Mouse (Mus musculus): ENCODE measurements around the gene Chrm3. TPM values are rescaled to one million over a fixed set of nuclear protein-coding genes. Genes with fewer than 3 reads are reported as not detected.

Gene Chrm3
- polyA plus RNA-seq, 1 experiment from 2014 or later = 6.9 TPM

DNA sequence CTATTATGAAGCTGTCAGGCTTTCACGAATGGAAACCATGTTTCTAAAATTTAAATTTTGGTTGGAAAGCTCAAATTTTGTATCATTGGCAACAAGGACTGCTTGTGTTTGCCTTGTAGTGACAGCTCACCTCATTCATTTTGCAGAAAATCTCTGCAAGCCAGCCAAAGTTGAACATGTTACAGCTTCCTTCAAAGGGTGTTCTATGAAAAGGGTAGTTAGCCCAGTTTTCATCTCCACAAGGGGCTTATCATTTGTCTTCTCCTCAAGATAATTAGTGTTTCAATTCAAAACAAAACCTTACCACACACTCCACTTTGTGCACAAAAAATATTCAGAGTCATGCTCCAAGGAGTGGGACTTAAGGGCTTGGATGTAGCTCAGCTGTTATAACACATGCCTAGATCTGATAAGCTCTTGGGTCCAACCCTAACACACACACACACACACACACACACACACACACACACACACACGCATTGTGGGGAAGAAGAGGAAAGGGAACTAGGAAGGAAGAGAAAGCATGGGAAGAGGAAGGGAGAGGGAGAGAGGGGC is 302.9 kb downstream of the Chrm3 start:
- H3K4me1 ChIP-seq (ENCODE audit: control insufficient read depth, insufficient read depth, low read length) = no peaks in the 10 kb centered on the region
- WGBS = 61% methylated on average over 2 of the region's 2 CpGs
- H3K9ac ChIP-seq (replicated peaks; ENCODE audit: low read depth, low read length) = no peak overlapping the region
- no peaks in the 10 kb centered on the region for H3K36me3 ChIP-seq (ENCODE audit: control insufficient read depth, insufficient read depth, low read length)
- H3K9me3 ChIP-seq (ENCODE audit: control insufficient read depth, low read depth, low read length) = no peaks in the 10 kb centered on the region
- ATAC-seq (ENCODE audit: insufficient number of reproducible peaks, insufficient read depth, low FRiP score, low read depth) = no peak
- H3K27ac ChIP-seq (ENCODE audit: low read length) = no peak overlapping the region
- no peak overlapping the region for H3K4me3 ChIP-seq (ENCODE audit: low read depth, low read length)
- H3K27me3 ChIP-seq (ENCODE audit: control insufficient read depth, insufficient read depth, low read length) = no peaks in the 10 kb centered on the region
- H3K4me2 ChIP-seq (replicated peaks; ENCODE audit: low read depth, low read length) = no peak overlapping the region

DNA sequence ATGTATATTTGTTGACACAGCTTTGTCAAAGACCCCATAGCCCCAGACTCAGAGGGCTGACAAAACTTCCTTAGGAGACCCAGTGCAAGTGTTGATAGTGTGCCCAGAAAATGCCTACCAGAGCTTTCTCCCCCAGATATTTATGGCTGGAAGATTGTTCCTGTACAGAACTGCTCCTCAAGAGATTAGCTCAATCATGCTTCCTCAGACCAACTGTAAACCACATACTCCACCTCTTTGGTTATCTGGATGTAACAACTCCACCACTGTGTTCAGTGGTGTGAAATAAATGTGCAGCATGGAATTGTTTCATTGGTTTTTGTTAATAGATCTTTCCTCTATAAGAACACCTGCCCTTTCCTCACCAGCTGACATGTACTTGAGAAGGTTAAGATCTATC is 306.6 kb downstream of the Chrm3 start:
- no peak for ATAC-seq (ENCODE audit: insufficient number of reproducible peaks, insufficient read depth, low FRiP score, low read depth)
- Histone ChIP-seq H3K9me3 (ENCODE audit: control insufficient read depth, low read depth, low read length) (no peaks in the 10 kb centered on the region), H3K36me3 (ENCODE audit: control insufficient read depth, insufficient read depth, low read length) (no peaks in the 10 kb centered on the region), H3K4me2 (replicated peaks; ENCODE audit: low read depth, low read length) (no peak overlapping the region), H3K27me3 (ENCODE audit: control insufficient read depth, insufficient read depth, low read length) (no peaks in the 10 kb centered on the region), H3K4me1 (ENCODE audit: control insufficient read depth, insufficient read depth, low read length) (no peaks in the 10 kb centered on the region), H3K4me3 (ENCODE audit: low read depth, low read length) (no peak overlapping the region), H3K27ac (ENCODE audit: low read length) (no peak overlapping the region), H3K9ac (replicated peaks; ENCODE audit: low read depth, low read length) (no peak overlapping the region)

DNA sequence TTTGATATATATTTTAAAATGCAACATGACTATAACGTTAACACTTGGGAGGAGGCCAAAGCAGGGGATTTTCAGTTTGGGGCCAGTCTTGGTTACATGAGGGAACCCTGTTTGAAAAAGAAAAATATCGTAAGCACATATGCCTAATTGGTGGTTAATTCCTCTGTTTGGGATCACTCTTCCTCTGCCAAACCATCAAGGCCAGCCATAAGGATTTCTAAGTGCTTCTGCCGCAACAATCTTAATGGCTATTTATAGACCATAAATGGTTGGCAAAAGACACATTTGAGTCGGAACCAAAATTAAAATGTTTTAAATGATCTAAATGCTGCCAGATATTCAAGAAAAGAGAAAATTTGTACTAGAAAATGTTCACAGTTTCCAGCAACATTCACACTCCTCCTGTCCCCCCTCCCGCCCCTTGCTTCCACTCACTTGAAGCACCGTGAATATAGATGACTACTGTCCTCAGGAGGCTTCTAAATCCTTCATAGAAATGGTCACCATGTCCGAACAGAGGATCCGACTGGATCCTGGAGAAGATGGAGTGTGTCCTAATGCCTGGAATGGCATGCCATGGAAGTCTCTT is 307.3 kb downstream of the Chrm3 start:
- Histone ChIP-seq H3K4me3 (ENCODE audit: low read depth, low read length) (no peak overlapping the region), H3K36me3 (ENCODE audit: control insufficient read depth, insufficient read depth, low read length) (no peaks in the 10 kb centered on the region), H3K27ac (ENCODE audit: low read length) (no peak overlapping the region), H3K27me3 (ENCODE audit: control insufficient read depth, insufficient read depth, low read length) (no peaks in the 10 kb centered on the region), H3K9ac (replicated peaks; ENCODE audit: low read depth, low read length) (no peak overlapping the region), H3K9me3 (ENCODE audit: control insufficient read depth, low read depth, low read length) (no peaks in the 10 kb centered on the region), H3K4me1 (ENCODE audit: control insufficient read depth, insufficient read depth, low read length) (no peaks in the 10 kb centered on the region), H3K4me2 (replicated peaks; ENCODE audit: low read depth, low read length) (no peak overlapping the region)
- ATAC-seq (ENCODE audit: insufficient number of reproducible peaks, insufficient read depth, low FRiP score, low read depth) = no peak
- WGBS = 67% methylated on average over 8 of the region's 8 CpGs

DNA sequence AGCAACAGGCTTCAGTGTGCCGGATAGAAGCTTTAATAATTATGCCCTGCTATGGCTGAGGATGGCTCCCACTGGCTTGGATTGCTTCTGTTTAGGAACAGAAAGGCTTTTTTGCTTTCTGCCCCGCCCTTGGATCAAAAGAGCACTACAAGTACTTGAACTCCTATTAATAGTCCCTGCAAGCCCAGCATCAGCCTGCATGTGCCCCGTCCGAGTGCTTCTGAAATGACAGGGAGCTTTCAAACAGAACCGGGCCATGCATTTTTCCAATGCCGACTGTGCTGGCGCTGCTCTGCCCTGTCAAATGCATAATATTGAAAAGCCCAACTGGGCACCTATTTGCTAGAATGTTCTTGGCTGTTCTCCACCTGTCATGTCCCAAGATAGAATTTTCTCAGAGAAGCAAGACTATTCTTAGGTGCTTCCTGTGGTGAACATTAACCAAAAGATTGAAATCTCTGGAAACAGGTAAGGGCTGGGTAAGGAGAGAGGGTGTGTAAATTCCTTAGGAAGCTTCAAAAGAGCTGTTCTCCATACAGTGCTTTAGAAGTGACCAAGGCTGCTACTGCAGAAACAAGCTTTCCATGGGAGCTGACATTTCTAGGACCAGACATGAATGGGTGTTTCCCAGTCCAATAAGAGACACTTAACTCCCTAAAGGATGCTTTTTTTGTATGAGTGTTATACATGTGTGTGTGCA is 314.8 kb downstream of the Chrm3 start:
- no peak overlapping the region for H3K4me2 ChIP-seq (replicated peaks; ENCODE audit: low read depth, low read length)
- no peaks in the 10 kb centered on the region for H3K4me1 ChIP-seq (ENCODE audit: control insufficient read depth, insufficient read depth, low read length)
- H3K4me3 ChIP-seq (ENCODE audit: low read depth, low read length) = no peak overlapping the region
- H3K36me3 ChIP-seq (ENCODE audit: control insufficient read depth, insufficient read depth, low read length) = no peaks in the 10 kb centered on the region
- no peak for ATAC-seq (ENCODE audit: insufficient number of reproducible peaks, insufficient read depth, low FRiP score, low read depth)
- no peaks in the 10 kb centered on the region for H3K27me3 ChIP-seq (ENCODE audit: control insufficient read depth, insufficient read depth, low read length)
- WGBS = 59% methylated on average over 7 of the region's 7 CpGs
- no peak overlapping the region for H3K27ac ChIP-seq (ENCODE audit: low read length)
- H3K9me3 ChIP-seq (ENCODE audit: control insufficient read depth, low read depth, low read length) = no peaks in the 10 kb centered on the region
- H3K9ac ChIP-seq (replicated peaks; ENCODE audit: low read depth, low read length) = no peak overlapping the region

DNA sequence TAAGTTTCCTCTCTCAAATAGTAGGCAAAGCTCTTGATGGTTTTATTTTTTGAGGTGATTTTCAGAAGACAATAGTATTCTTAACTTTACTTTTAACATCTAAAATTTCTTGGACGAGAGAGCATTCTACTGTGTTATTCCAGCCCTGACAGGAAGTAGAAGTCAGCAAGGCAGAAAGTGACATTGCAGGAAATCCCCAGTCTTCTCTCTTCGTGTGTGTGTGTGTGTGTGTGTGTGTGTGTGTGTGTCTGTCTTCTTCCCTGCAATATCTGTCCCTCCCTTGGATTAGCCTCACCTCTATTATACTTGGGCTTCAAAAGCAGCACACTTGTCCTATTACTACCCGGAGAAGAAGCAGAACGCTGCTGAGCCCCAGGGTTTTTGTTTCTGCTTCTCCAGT is 316.6 kb downstream of the Chrm3 start:
- no peaks in the 10 kb centered on the region for H3K9me3 ChIP-seq (ENCODE audit: control insufficient read depth, low read depth, low read length)
- H3K27me3 ChIP-seq (ENCODE audit: control insufficient read depth, insufficient read depth, low read length) = no peaks in the 10 kb centered on the region
- H3K27ac ChIP-seq (ENCODE audit: low read length) = no peak overlapping the region; the same call in 1 of the 2 replicates
- H3K4me3 ChIP-seq (ENCODE audit: low read depth, low read length) = no peak overlapping the region
- H3K36me3 ChIP-seq (ENCODE audit: control insufficient read depth, insufficient read depth, low read length) = no peaks in the 10 kb centered on the region
- ATAC-seq (ENCODE audit: insufficient number of reproducible peaks, insufficient read depth, low FRiP score, low read depth) = no peak
- no peak overlapping the region for H3K4me2 ChIP-seq (replicated peaks; ENCODE audit: low read depth, low read length)
- H3K9ac ChIP-seq (replicated peaks; ENCODE audit: low read depth, low read length) = no peak overlapping the region
- no peaks in the 10 kb centered on the region for H3K4me1 ChIP-seq (ENCODE audit: control insufficient read depth, insufficient read depth, low read length)
- 53% methylated on average over 4 of the region's 4 CpGs for WGBS

DNA sequence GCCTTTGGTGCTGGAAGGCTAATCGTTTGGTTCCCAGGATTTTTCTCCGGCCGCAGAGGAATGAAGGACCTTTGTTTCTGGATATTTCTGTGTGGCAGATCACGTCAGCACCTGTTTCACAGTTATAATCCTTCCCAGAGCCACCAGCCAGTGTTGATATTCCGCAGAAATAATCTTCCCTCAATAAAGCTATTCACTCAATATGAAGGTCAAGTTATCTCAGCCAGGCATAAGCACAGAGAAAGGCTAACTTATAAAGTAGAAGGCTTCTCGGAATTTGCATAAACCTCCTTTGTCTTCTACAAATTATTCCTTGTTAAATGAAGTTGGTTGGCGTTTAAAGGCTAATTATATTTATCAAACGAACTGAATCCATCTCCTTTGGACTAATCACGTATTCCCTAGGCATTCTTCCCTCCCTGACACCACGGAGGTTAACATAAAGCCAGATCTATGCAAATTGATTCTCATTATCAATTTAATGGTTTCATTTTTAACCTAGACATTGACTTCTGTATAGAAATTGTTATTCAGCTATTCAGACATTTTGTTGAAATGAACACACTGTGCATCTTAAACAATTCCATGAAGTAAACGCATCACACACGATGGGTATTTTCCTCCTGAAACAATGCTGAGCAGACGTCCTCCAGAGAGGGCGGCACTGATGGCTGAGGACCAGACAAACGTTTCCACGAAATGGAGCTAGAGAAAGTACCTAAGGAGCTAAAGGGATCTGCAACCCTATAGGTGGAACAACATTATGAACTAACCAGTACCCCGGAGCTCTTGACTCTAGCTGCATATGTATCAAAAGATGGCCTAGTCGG is 326.9 kb downstream of the Chrm3 start:
- H3K4me2 ChIP-seq (replicated peaks; ENCODE audit: low read depth, low read length) = no peak overlapping the region
- H3K27me3 ChIP-seq (ENCODE audit: control insufficient read depth, insufficient read depth, low read length) = no peaks in the 10 kb centered on the region
- no peaks in the 10 kb centered on the region for H3K4me1 ChIP-seq (ENCODE audit: control insufficient read depth, insufficient read depth, low read length)
- H3K4me3 ChIP-seq (ENCODE audit: low read depth, low read length) = no peak overlapping the region
- no peak overlapping the region for H3K9ac ChIP-seq (replicated peaks; ENCODE audit: low read depth, low read length)
- H3K9me3 ChIP-seq (ENCODE audit: control insufficient read depth, low read depth, low read length) = no peaks in the 10 kb centered on the region
- no peaks in the 10 kb centered on the region for H3K36me3 ChIP-seq (ENCODE audit: control insufficient read depth, insufficient read depth, low read length)
- 83% methylated on average over 18 of the region's 18 CpGs for WGBS
- H3K27ac ChIP-seq (ENCODE audit: low read length) = no peak overlapping the region
- ATAC-seq (ENCODE audit: insufficient number of reproducible peaks, insufficient read depth, low FRiP score, low read depth) = no peak

DNA sequence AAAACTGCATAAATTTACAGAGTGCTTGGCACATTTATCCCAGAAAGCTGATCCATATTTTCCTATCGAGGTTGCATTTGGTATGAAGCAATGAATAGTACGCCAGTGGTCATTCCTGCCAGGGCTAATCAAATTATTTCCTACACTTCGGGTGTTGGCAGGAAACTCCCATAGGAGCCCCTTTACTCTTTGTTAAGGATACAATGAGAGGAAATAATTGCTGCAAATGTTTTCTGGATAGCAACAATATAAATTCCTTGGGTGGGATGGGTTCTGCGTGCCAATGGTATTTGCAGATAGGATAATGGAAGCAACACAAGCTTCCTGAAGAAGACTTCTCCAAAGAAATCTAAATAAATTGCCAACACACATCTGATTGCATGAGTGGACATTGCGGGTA is 329.1 kb downstream of the Chrm3 start:
- Histone ChIP-seq H3K27me3 (ENCODE audit: control insufficient read depth, insufficient read depth, low read length) (no peaks in the 10 kb centered on the region), H3K27ac (ENCODE audit: low read length) (no peak overlapping the region), H3K4me2 (replicated peaks; ENCODE audit: low read depth, low read length) (no peak overlapping the region), H3K36me3 (ENCODE audit: control insufficient read depth, insufficient read depth, low read length) (no peaks in the 10 kb centered on the region), H3K9ac (replicated peaks; ENCODE audit: low read depth, low read length) (no peak overlapping the region), H3K4me1 (ENCODE audit: control insufficient read depth, insufficient read depth, low read length) (no peaks in the 10 kb centered on the region), H3K9me3 (ENCODE audit: control insufficient read depth, low read depth, low read length) (no peaks in the 10 kb centered on the region), H3K4me3 (ENCODE audit: low read depth, low read length) (no peak overlapping the region)
- WGBS = 81% methylated on average over 5 of the region's 5 CpGs
- ATAC-seq (ENCODE audit: insufficient number of reproducible peaks, insufficient read depth, low FRiP score, low read depth) = no peak

DNA sequence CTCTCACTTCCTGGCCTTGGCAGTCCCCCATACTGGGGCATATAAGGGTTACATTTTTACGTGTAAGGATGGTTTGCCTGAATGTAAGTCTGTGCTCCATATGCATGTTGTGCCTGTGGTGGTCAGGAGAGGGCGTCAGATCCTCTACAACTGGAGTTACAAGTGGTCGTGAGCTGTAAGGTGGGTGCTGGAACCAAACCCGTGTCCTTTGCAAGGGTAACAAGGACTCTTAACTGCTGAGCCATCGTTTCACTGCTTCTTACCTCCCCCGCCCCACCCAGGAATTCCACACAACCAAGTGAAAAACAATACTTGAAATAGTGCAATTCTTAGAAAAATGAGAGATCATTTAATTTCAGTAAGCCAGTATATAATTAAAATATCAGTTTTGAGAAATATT is 330.7 kb downstream of the Chrm3 start:
- no peak overlapping the region for H3K4me3 ChIP-seq (ENCODE audit: low read depth, low read length)
- no peaks in the 10 kb centered on the region for H3K4me1 ChIP-seq (ENCODE audit: control insufficient read depth, insufficient read depth, low read length)
- H3K27ac ChIP-seq (ENCODE audit: low read length) = no peak overlapping the region
- 88% methylated on average over 6 of the region's 6 CpGs for WGBS
- H3K27me3 ChIP-seq (ENCODE audit: control insufficient read depth, insufficient read depth, low read length) = no peaks in the 10 kb centered on the region
- H3K9me3 ChIP-seq (ENCODE audit: control insufficient read depth, low read depth, low read length) = no peaks in the 10 kb centered on the region
- no peaks in the 10 kb centered on the region for H3K36me3 ChIP-seq (ENCODE audit: control insufficient read depth, insufficient read depth, low read length)
- H3K9ac ChIP-seq (replicated peaks; ENCODE audit: low read depth, low read length) = no peak overlapping the region
- H3K4me2 ChIP-seq (replicated peaks; ENCODE audit: low read depth, low read length) = no peak overlapping the region
- no peak for ATAC-seq (ENCODE audit: insufficient number of reproducible peaks, insufficient read depth, low FRiP score, low read depth)
